Mouse (Mus musculus) intestine, embryonic 14.5 days (tissue): ENCODE data around the gene Noxo1. TPM values are rescaled to one million over a fixed set of nuclear protein-coding genes. Genes with fewer than 3 reads are reported as not detected.
A peak's percentile ranks its signal among the peaks of the same experiment; 100 is the strongest.

Experiments
- ATAC-seq: fragments of 200-750 bp; cut with Nextera tagmentation; replicated peaks from 2 replicates; pipeline ENCODE4 v1.8.0; 2017; ENCODE audit warnings: low read depth, moderate number of reproducible peaks, moderate TSS enrichment, moderate library complexity; ENCODE audit not compliant: low FRiP score, low TSS enrichment
- DNase-seq: peaks from one replicate; pipeline ENCODE4 v3.0.0-alpha.2; 2018; ENCODE audit warnings: low spot score
- H3K27ac ChIP-seq: fragments of 300-500 bp; sonication (generic); 2 replicates; pipeline ENCODE4 v1.5.1; 2014; ENCODE audit warnings: low read depth, mild to moderate bottlenecking, control low read depth
- H3K27me3 ChIP-seq: fragments of 300-500 bp; sonication (generic); replicated peaks from 2 replicates; pipeline ENCODE4 v1.6.1; 2014; ENCODE audit warnings: low read length, control low read depth; ENCODE audit not compliant: control insufficient read depth, insufficient read depth
- H3K36me3 ChIP-seq: fragments of 300-500 bp; sonication (generic); 2 replicates; pipeline ENCODE4 v1.6.1; 2014; ENCODE audit warnings: low read length, control low read depth; ENCODE audit not compliant: control insufficient read depth, insufficient read depth
- H3K4me1 ChIP-seq: fragments of 300-500 bp; sonication (generic); replicated peaks from 2 replicates; pipeline ENCODE4 v1.6.1; 2014; ENCODE audit warnings: low read length, control low read depth, mixed read lengths; ENCODE audit not compliant: control insufficient read depth, insufficient read depth
- H3K4me2 ChIP-seq: fragments of 300-500 bp; sonication (generic); 2 replicates; pipeline ENCODE4 v1.6.1; 2014; ENCODE audit warnings: low read length
- H3K4me3 ChIP-seq: fragments of 300-500 bp; sonication (generic); 2 replicates; pipeline ENCODE4 v1.5.1; 2014; ENCODE audit warnings: low read depth, low read length, control low read depth, mixed read lengths
- H3K9ac ChIP-seq: fragments of 300-500 bp; sonication (generic); 2 replicates; pipeline ENCODE4 v1.6.1; 2014; ENCODE audit warnings: mild to moderate bottlenecking, low read length
- H3K9me3 ChIP-seq: fragments of 300-500 bp; sonication (generic); 2 replicates; pipeline ENCODE4 v1.6.1; 2016; ENCODE audit warnings: low read length, control low read depth; ENCODE audit not compliant: control insufficient read depth
- WGBS: fragments of 180-500 bp; shearing (Covaris S2); extraction: QIAGEN DNeasy Blood & Tissue Kit; methylation state at CpG from one replicate; pipeline ENCODE4 v1.1.7; 2014; 5-methylcytosine and 5-hydroxymethylcytosine counted together
- polyA plus RNA-seq: library from polyadenylated mRNA; unstranded; fragments of >200 nt; fragmentation: Nextera tagmentation; extraction: Ambion mirVana; gene quantifications from 2 replicates; pipeline ENCODE4 v1.2.1, GENCODE M21; 2014

Noxo1 gene
- polyA plus RNA-seq, 1 experiment from 2014 or later, result 6.4 TPM

- H3K9me3 ChIP-seq, result no peaks in the 10 kb centered on the region
- peaks cover 7% of the 10 kb centered on the region; the same call in 1 of the 2 replicates for H3K4me1 ChIP-seq
- H3K36me3 ChIP-seq, result peaks cover 15% of the 10 kb centered on the region; the same call in 1 of the 2 replicates
- DNase-seq (no peak), ATAC-seq (no peak)
- H3K27ac ChIP-seq, result no peak overlapping the region
- no peaks in the 10 kb centered on the region for H3K27me3 ChIP-seq
- peak overlapping the region; percentile 65 for H3K9ac ChIP-seq
- peak overlapping the region; percentile 61 for H3K4me3 ChIP-seq
- peak overlapping the region; percentile 82 for H3K4me2 ChIP-seq
- 28% methylated on average over 8 of the region's 8 CpGs for WGBS
Observed at GRCm38 (mm10) chr17:24737135-24737810, 41.2 kb downstream of the Noxo1 start.

- Histone ChIP-seq H3K9me3 (no peaks in the 10 kb centered on the region), H3K4me2 (no peak overlapping the region), H3K36me3 (peaks cover 15% of the 10 kb centered on the region; the same call in 1 of the 2 replicates), H3K9ac (no peak overlapping the region), H3K27me3 (no peaks in the 10 kb centered on the region), H3K4me1 (peaks cover 7% of the 10 kb centered on the region; the same call in 1 of the 2 replicates), H3K27ac (no peak overlapping the region), H3K4me3 (no peak overlapping the region)
- ATAC-seq, result no peak
- WGBS, result 82% methylated on average over 4 of the region's 4 CpGs
- no peak for DNase-seq
Observed at GRCm38 (mm10) chr17:24738238-24738637, 42.2 kb downstream of the Noxo1 start.

- DNase-seq, result no peak
- H3K27ac ChIP-seq, result no peak overlapping the region
- no peaks in the 10 kb centered on the region for H3K9me3 ChIP-seq
- no peak overlapping the region for H3K4me3 ChIP-seq
- H3K9ac ChIP-seq, result no peak overlapping the region
- peaks cover 7% of the 10 kb centered on the region; the same call in 1 of the 2 replicates for H3K4me1 ChIP-seq
- no peak overlapping the region for H3K4me2 ChIP-seq
- ATAC-seq, result no peak
- 73% methylated on average over 8 of the region's 8 CpGs for WGBS
- H3K27me3 ChIP-seq, result no peaks in the 10 kb centered on the region
- H3K36me3 ChIP-seq, result peaks cover 15% of the 10 kb centered on the region; the same call in 1 of the 2 replicates
Observed at GRCm38 (mm10) chr17:24739926-24740325, 43.9 kb downstream of the Noxo1 start.

GRCm38 (mm10) chr17:24742307-24742706 is 46.3 kb downstream of the Noxo1 start:
- H3K27ac ChIP-seq, result no peak overlapping the region
- DNase-seq (no peak), ATAC-seq (no peak)
- 79% methylated on average over 8 of the region's 8 CpGs for WGBS
- no peaks in the 10 kb centered on the region for H3K9me3 ChIP-seq
- no peak overlapping the region for H3K4me2 ChIP-seq
- peaks cover 15% of the 10 kb centered on the region; the same call in 1 of the 2 replicates for H3K36me3 ChIP-seq
- H3K4me3 ChIP-seq, result no peak overlapping the region
- H3K9ac ChIP-seq, result no peak overlapping the region
- H3K4me1 ChIP-seq, result peaks cover 6% of the 10 kb centered on the region; the same call in 1 of the 2 replicates
- H3K27me3 ChIP-seq, result no peaks in the 10 kb centered on the region

GRCm38 (mm10) chr17:24743896-24744295 is 47.9 kb downstream of the Noxo1 start:
- peaks cover 15% of the 10 kb centered on the region; the same call in 1 of the 2 replicates for H3K36me3 ChIP-seq
- H3K4me2 ChIP-seq, result no peak overlapping the region
- no peak overlapping the region for H3K27ac ChIP-seq
- no peaks in the 10 kb centered on the region for H3K27me3 ChIP-seq
- H3K9me3 ChIP-seq, result no peaks in the 10 kb centered on the region
- H3K4me1 ChIP-seq, result 0 out of 2 replicates have a peak, but pooled peaks cover 6% of the 10 kb centered on the region
- no peak for DNase-seq
- no peak overlapping the region for H3K9ac ChIP-seq
- 71% methylated on average over 5 of the region's 5 CpGs for WGBS
- ATAC-seq, result no peak
- H3K4me3 ChIP-seq, result no peak overlapping the region

- H3K4me2 ChIP-seq, result no peak overlapping the region
- H3K9me3 ChIP-seq, result no peaks in the 10 kb centered on the region
- no peak overlapping the region for H3K27ac ChIP-seq
- H3K36me3 ChIP-seq, result peaks cover 15% of the 10 kb centered on the region; the same call in 1 of the 2 replicates
- DNase-seq, result no peak
- no peak for ATAC-seq
- no peak overlapping the region for H3K4me3 ChIP-seq
- 73% methylated on average over 3 of the region's 3 CpGs for WGBS
- no peaks in the 10 kb centered on the region for H3K27me3 ChIP-seq
- H3K4me1 ChIP-seq, result 0 out of 2 replicates have a peak, but pooled peaks cover 6% of the 10 kb centered on the region
- no peak overlapping the region for H3K9ac ChIP-seq
Observed at GRCm38 (mm10) chr17:24744381-24744780, 48.3 kb downstream of the Noxo1 start.

- Histone ChIP-seq H3K4me2 (no peak overlapping the region), H3K27ac (no peak overlapping the region), H3K4me1 (0 out of 2 replicates have a peak, but pooled peaks cover 6% of the 10 kb centered on the region), H3K9me3 (no peaks in the 10 kb centered on the region), H3K36me3 (peaks cover 9% of the 10 kb centered on the region; the same call in 1 of the 2 replicates), H3K4me3 (no peak overlapping the region), H3K9ac (no peak overlapping the region), H3K27me3 (peaks cover 11% of the 10 kb centered on the region)
- whole genome bisulfite sequencing, result 25% methylated on average over 7 of the region's 7 CpGs
- DNase-seq (peak; percentile 90), ATAC-seq (peak; percentile 56; the same call in 1 of the 2 replicates)
Observed at GRCm38 (mm10) chr17:24745526-24746497, 49.8 kb downstream of the Noxo1 start.

GRCm38 (mm10) chr17:24746986-24747385 is 51.0 kb downstream of the Noxo1 start:
- Histone ChIP-seq H3K4me1 (0 out of 2 replicates have a peak, but pooled peaks cover 6% of the 10 kb centered on the region), H3K9me3 (no peaks in the 10 kb centered on the region), H3K27ac (no peak overlapping the region), H3K36me3 (peaks cover 2% of the 10 kb centered on the region; the same call in 1 of the 2 replicates), H3K4me3 (no peak overlapping the region), H3K9ac (no peak overlapping the region), H3K27me3 (peaks cover 21% of the 10 kb centered on the region), H3K4me2 (no peak overlapping the region)
- ATAC-seq (no peak), DNase-seq (no peak)
- WGBS, result 36% methylated on average over 4 of the region's 4 CpGs
